Mouse (Mus musculus) neutrophil, adult 83 days (primary cell): ENCODE measurements around the gene Umad1. TPM values are rescaled to one million over a fixed set of nuclear protein-coding genes. Genes with fewer than 3 reads are reported as not detected.

Experiments used
- total RNA-seq, 2 experiments: library from RNA; stranded (reverse); gene quantifications; one replicate each; pipeline ENCODE4 v1.2.4; 2023

The Umad1 gene
- 10 to 100 TPM; 15.5 to 20.4 TPM for total RNA-seq

DNA sequence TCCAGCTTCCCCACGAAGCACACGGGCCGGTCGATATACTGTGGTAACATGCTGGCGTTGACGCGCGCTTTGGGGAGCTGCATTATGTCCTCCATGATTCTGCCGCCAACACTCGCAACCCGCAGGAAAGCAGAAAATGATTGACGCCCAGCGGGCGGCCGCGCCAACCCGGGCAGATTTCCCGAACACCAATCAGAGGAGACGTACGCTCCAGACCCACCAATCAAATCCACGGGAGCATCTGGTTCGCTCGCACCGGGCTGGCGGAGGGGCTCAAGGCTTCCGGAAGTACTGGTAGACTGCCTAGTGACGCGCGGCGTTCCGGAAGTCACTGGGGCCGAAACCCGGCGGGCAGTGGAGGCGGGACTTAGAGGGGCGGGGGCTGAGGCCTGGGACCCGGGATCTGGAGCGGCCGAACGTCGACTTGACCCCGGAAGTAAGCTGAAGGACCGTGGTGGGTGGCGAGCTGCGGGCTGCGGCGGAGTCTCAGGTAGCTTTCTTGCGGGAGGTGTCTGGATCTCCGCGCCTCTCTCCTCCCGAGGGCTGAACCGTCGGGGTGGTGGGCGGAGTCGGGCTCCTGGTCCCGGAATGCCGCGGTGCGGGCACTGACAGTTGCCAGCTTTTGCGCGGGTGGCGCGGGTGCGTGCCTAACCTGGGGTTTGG, at the start of gene Umad1, which contains the start of the genes Rpa3 and Gm45062:
Gene Umad1, plus strand, starts transcription at position 285 of the 663 bp plus-strand sequence.
Gene Rpa3, minus strand, starts transcription at position 170 of the 663 bp plus-strand sequence.
Gene Gm45062, plus strand, starts transcription at position 447 of the 663 bp plus-strand sequence.

Other genes starting within 250 kb of the Umad1 start
- not detected for gene Col28a1, start 66.7 kb upstream of the Umad1 start, total RNA-seq
- gene Mios, start 50.1 kb upstream of the Umad1 start, total RNA-seq, result 10 to 100 TPM in 1 of 2 experiments, 1 to 10 TPM in 1; 9.3 to 10.3 TPM
- 10 to 100 TPM; 26.6 to 28.4 TPM for gene Rpa3, start 115 bp upstream of the Umad1 start, total RNA-seq
- gene Gm45062, start 162 bp downstream of the Umad1 start, total RNA-seq, result under 1 TPM in 1 of 2 experiments, not detected in 1; 0.35 TPM